Mouse (Mus musculus): ENCODE measurements at regions not wholly inside any gene's neighbourhood (a gene's known extent, or its start where the extent isn't known, plus 50 kb on each side); places are given as distances from the start of the nearest gene placed in this dataset.
A peak's percentile ranks its signal among the peaks of the same experiment; 100 is the strongest.

DNA sequence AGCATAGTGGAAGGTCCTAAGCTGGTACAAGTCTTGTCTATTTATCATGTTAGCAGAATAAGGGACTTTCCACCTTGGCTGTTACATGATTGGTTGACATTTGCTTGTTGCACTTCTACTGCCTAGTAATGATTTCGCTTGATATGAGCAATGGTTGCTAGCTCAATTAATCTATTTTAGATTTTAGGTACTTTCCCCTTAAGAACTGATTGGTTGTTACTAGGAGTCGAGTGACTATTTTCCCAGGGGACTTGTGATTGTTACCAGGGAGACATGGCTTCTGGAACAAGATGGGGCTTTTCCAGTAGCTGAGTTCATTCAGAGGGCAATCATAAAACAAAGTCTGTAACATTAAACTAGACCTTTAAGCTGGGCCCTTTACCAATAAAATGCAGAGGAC, 100.9 kb downstream of the Nup35 start:
- no peaks in the 10 kb centered on the region for H3K4me1 ChIP-seq (ENCODE audit: control insufficient read depth, insufficient read depth, low read length)
- WGBS = 41% methylated on average over 2 of the region's 2 CpGs
- TF ChIP-seq CTCF (conservative IDR thresholded peaks at IDR 0.05; ENCODE audit: insufficient read depth, insufficient read length, low read depth, low read length) (no peak), POLR2A (IDR thresholded peaks at IDR 0.05; ENCODE audit: low read depth, low read length) (no peak)
- no peak for DNase-seq
- H3K27me3 ChIP-seq (replicated peaks; ENCODE audit: control insufficient read depth, insufficient read depth, low read length) = no peaks in the 10 kb centered on the region
- no peak overlapping the region for H3K27ac ChIP-seq (ENCODE audit: insufficient read depth, low read depth, low read length)
- no peak overlapping the region for H3K4me3 ChIP-seq (ENCODE audit: insufficient read depth, low read depth, low read length)
- H3K36me3 ChIP-seq (ENCODE audit: control insufficient read depth, insufficient read depth, low read length) = no peaks in the 10 kb centered on the region

DNA sequence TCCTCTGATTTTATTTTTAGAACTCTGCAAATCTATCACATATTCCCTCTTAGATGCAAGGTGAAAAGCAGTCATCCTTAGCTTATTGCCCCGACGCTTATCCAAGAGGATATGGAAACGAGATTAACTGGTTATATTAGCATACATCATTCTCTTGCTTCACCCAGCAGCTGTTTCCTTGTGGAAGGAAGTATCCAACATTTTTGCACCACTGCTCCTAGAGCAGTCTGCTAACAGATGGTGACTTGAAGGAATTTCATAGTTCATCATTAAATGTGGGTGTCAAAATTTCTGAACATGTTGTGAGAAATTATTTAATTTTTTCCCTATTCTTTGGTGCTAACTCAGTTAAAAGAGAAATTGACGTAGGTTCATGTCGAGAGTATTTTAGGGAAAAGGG, 107.0 kb downstream of the Nup35 start:
- H3K4me3 ChIP-seq (ENCODE audit: insufficient read depth, low read depth, low read length) = no peak overlapping the region
- H3K4me1 ChIP-seq (ENCODE audit: control insufficient read depth, insufficient read depth, low read length) = no peaks in the 10 kb centered on the region
- H3K27ac ChIP-seq (ENCODE audit: insufficient read depth, low read depth, low read length) = no peak overlapping the region
- TF ChIP-seq POLR2A (IDR thresholded peaks at IDR 0.05; ENCODE audit: low read depth, low read length) = no peak
- no peak for TF ChIP-seq CTCF (conservative IDR thresholded peaks at IDR 0.05; ENCODE audit: insufficient read depth, insufficient read length, low read depth, low read length)
- no peaks in the 10 kb centered on the region for H3K36me3 ChIP-seq (ENCODE audit: control insufficient read depth, insufficient read depth, low read length)
- 47% methylated on average over 5 of the region's 5 CpGs for WGBS
- DNase-seq = no peak
- no peaks in the 10 kb centered on the region for H3K27me3 ChIP-seq (replicated peaks; ENCODE audit: control insufficient read depth, insufficient read depth, low read length)

DNA sequence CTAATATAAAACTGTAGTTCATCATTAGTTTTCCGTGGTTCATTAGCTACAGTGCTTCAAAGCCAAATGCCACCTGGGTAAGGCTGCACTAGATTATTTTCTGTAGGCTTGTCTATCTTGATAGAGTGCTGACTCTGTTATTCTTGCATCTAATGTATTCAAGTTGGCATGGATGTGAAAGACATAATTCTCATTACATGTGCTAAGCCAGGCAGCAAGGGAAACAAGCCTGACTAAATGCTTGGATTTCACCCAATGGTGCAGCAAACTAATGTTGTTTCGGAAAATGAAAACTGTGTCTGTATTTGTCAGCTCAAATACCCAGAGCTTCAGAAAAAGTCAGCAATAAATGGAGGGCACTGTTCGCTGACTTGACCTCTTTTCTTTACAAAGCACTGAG, 114.3 kb downstream of the Nup35 start:
- no peaks in the 10 kb centered on the region for H3K36me3 ChIP-seq (ENCODE audit: control insufficient read depth, insufficient read depth, low read length)
- no peaks in the 10 kb centered on the region for H3K4me1 ChIP-seq (ENCODE audit: control insufficient read depth, insufficient read depth, low read length)
- no peak overlapping the region for H3K4me3 ChIP-seq (ENCODE audit: insufficient read depth, low read depth, low read length)
- DNase-seq = no peak
- no peaks in the 10 kb centered on the region for H3K27me3 ChIP-seq (replicated peaks; ENCODE audit: control insufficient read depth, insufficient read depth, low read length)
- H3K27ac ChIP-seq (ENCODE audit: insufficient read depth, low read depth, low read length) = no peak overlapping the region
- TF ChIP-seq CTCF (conservative IDR thresholded peaks at IDR 0.05; ENCODE audit: insufficient read depth, insufficient read length, low read depth, low read length) = no peak
- TF ChIP-seq POLR2A (IDR thresholded peaks at IDR 0.05; ENCODE audit: low read depth, low read length) = no peak
- WGBS = 83% methylated on average over 3 of the region's 3 CpGs

DNA sequence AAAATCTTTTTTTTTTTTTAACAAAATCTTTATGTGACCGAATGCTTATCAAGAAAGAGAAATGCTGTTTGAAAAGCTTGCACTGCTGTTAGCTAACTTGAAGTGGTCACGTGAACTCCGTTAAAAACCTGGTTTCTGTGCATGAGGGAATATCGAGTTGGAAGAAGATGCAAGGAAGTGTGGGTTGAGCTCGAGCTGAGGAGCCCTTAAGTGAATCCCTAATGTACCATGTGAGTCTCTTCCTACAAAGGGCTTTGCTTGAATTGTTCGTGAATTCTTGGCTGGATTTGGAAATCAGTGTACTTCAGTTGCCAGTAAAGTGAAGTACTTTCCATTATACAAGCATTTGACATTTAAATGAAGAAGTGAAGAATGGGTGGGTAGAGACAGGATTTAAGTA, 129.7 kb downstream of the Nup35 start:
- WGBS = 76% methylated on average over 6 of the region's 6 CpGs
- H3K4me1 ChIP-seq (ENCODE audit: control insufficient read depth, insufficient read depth, low read length) = no peaks in the 10 kb centered on the region

DNA sequence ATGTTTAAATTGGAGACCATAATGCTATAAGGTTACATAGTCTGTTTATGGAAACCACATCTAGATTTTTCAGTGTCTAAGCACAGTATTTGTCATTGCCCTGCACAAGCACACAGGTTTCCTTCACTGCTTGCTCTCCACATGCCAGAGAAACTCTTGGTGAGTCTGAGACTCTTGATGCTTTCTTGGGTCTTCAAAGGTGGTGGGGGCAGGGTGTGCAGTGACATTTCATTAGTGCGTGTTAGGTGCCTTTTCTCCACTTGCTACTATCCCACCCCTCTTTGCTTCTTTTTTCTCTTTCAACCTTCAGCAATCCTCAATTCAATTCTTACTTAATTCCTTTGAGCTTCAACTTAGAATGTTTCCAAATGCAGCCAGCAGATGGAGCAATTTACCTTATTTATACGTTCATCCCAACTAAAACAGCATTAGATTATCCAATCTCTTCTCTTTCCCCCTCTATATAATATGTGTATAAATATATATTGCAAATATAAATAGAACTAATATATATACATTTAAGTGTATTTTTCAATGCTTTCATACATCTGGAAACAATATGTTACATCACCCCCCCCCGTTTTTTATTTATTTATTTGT, 145.1 kb downstream of the Nup35 start:
- no peak overlapping the region for H3K27ac ChIP-seq (ENCODE audit: insufficient read depth, low read depth, low read length)
- peak; percentile 44 for DNase-seq
- WGBS = 36% methylated on average over 3 of the region's 3 CpGs
- TF ChIP-seq POLR2A (IDR thresholded peaks at IDR 0.05; ENCODE audit: low read depth, low read length) (no peak), CTCF (conservative IDR thresholded peaks at IDR 0.05; ENCODE audit: insufficient read depth, insufficient read length, low read depth, low read length) (no peak)
- no peaks in the 10 kb centered on the region for H3K36me3 ChIP-seq (ENCODE audit: control insufficient read depth, insufficient read depth, low read length)
- no peaks in the 10 kb centered on the region for H3K27me3 ChIP-seq (replicated peaks; ENCODE audit: control insufficient read depth, insufficient read depth, low read length)
- no peaks in the 10 kb centered on the region for H3K4me1 ChIP-seq (ENCODE audit: control insufficient read depth, insufficient read depth, low read length)
- no peak overlapping the region for H3K4me3 ChIP-seq (ENCODE audit: insufficient read depth, low read depth, low read length)

More for the DNA sequence above, 129.7 kb downstream of the Nup35 start:
- Histone ChIP-seq H3K36me3 (ENCODE audit: control insufficient read depth, insufficient read depth, low read length) (no peaks in the 10 kb centered on the region), H3K27me3 (replicated peaks; ENCODE audit: control insufficient read depth, insufficient read depth, low read length) (no peaks in the 10 kb centered on the region), H3K4me3 (ENCODE audit: insufficient read depth, low read depth, low read length) (no peak overlapping the region), H3K27ac (ENCODE audit: insufficient read depth, low read depth, low read length) (no peak overlapping the region)
- DNase-seq = no peak
- TF ChIP-seq CTCF (conservative IDR thresholded peaks at IDR 0.05; ENCODE audit: insufficient read depth, insufficient read length, low read depth, low read length) = no peak

DNA sequence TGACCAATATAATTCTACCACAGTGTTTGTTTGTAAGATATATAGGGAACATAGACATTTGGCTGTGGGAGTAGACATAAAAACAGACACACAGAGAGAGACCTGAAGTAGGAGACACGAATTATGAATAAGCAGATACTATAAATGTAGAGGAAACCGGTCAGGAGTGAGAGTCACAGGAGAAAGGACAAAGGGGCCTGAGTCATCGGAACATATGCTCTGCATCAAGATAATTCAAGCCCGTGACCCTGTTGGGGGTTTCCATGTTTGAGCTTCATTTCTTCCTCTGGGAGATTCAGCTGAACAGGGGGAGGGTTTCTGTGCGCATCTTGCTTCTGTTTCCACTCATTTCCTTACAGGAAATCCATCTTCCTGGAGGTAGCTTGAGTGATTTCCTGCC, 154.1 kb downstream of the Nup35 start:
- no peaks in the 10 kb centered on the region for H3K36me3 ChIP-seq (ENCODE audit: control insufficient read depth, insufficient read depth, low read length)
- TF ChIP-seq CTCF (conservative IDR thresholded peaks at IDR 0.05; ENCODE audit: insufficient read depth, insufficient read length, low read depth, low read length) = no peak
- no peak for TF ChIP-seq POLR2A (IDR thresholded peaks at IDR 0.05; ENCODE audit: low read depth, low read length)
- 41% methylated on average over 5 of the region's 5 CpGs for WGBS
- H3K27ac ChIP-seq (ENCODE audit: insufficient read depth, low read depth, low read length) = no peak overlapping the region
- no peaks in the 10 kb centered on the region for H3K4me1 ChIP-seq (ENCODE audit: control insufficient read depth, insufficient read depth, low read length)
- DNase-seq = no peak
- H3K4me3 ChIP-seq (ENCODE audit: insufficient read depth, low read depth, low read length) = no peak overlapping the region
- H3K27me3 ChIP-seq (replicated peaks; ENCODE audit: control insufficient read depth, insufficient read depth, low read length) = no peaks in the 10 kb centered on the region

DNA sequence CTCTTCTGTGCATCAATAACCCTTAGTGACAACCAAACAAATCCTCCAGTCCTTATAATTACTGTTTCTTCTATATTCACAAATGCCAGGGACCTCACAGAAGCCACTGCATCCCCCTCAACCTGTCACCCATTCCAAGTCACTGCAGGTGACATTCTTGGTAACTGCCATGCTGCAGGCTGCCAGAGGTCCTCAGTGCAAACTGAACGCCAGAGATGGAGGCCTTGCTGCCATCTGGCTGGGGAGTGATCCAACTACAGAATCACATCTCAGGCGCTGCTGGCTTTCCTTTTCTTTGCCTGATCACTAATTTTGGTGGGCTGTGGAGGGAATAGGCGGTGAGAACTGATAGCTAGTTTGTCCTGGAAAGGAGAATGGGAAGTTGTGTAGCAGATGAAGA, 155.4 kb downstream of the Nup35 start:
- Histone ChIP-seq H3K27me3 (replicated peaks; ENCODE audit: control insufficient read depth, insufficient read depth, low read length) (no peaks in the 10 kb centered on the region), H3K36me3 (ENCODE audit: control insufficient read depth, insufficient read depth, low read length) (no peaks in the 10 kb centered on the region), H3K4me3 (ENCODE audit: insufficient read depth, low read depth, low read length) (no peak overlapping the region), H3K27ac (ENCODE audit: insufficient read depth, low read depth, low read length) (no peak overlapping the region), H3K4me1 (ENCODE audit: control insufficient read depth, insufficient read depth, low read length) (no peaks in the 10 kb centered on the region)
- DNase-seq = no peak
- WGBS = 84% methylated on average over 3 of the region's 3 CpGs
- TF ChIP-seq CTCF (conservative IDR thresholded peaks at IDR 0.05; ENCODE audit: insufficient read depth, insufficient read length, low read depth, low read length) = no peak
- TF ChIP-seq POLR2A (IDR thresholded peaks at IDR 0.05; ENCODE audit: low read depth, low read length) = no peak
